Mouse (Mus musculus) 3134 (cell line): Measurements from ENCODE around the gene Gm30302.

Source experiments
- DNase-seq: peaks from one replicate; pipeline ENCODE4 v3.0.0-alpha.2; 2011; ENCODE audit warnings: low spot score; ENCODE audit not compliant: insufficient read length; ENCODE audit errors: extremely low read depth

The Gm30302 gene

DNA sequence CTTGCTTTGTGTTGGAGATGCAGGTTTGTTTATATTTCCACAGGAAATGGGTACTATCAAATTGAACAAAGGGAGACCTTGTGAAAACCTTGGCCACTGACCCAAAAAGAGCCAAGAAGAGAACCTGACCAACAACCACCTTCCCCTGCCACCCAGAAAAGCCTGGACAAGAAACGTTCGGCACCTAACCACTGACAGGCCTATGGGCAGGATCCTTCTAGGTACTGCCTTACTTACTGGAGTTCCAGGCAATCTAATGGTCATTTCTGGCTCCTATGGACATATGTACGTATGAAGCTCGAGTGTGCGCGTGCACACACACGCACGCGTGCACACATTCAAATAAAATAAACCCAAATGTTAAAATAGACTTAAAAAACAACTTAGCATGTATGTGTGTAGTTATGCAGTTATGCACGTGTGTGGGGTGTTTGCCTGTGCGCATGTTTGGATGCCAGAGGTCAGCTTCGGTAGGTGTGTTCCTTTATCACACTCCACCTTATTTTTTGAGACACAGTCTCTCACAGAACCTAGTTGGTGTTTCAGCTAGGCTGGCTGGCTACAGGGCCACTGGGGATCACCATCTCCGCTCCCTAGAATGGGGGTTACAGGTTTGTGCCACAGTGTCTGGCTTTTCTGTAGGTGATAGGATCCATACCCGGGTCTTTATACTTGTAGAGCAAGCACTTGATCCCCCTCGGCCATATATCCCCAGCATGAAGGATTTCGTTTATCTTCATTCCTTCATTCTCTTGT is 57.3 kb downstream of the Gm30302 start:
- no peak for DNase-seq

DNA sequence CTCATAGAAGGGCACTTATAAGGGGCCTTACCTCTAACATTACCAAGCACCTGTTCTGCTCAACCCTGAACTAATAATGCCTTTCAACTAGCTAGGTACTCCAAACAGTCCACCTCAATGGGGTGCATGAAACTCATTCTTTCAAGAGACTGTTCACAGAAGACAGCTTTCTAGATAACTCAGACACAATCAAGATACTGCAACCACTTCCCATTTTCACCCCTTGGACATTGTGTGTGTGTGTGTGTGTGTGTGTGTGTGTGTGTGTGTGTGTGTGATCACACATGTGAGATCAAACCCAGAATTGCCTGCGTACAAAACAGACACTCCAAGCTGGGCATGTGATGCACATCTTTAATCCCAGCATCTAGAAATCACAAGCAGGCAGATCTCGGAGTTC is 60.8 kb downstream of the Gm30302 start:
- no peak for DNase-seq

DNA sequence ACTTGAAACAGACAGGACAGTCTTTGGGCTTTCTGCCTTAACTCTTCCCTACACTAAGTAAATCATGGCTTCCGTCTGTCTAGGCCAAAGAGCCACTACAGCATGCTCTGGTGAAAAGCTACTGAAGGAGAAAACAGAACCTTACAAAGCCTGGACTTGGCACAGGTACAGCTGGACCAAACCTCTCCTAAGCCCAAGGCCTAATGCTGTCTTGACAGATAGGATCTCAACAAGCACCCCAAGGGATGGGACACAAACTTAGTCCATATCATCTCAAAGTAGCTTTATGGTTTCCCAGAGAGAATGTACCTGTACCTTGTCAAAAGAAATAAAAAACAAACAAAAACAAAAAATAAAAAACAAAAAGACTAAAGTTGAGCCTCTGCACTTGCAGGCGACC is 62.4 kb downstream of the Gm30302 start:
- no peak for DNase-seq
